29 mouse cellular contexts compared by ENCODE assay signal in genomic region chr10:45852688-45853087, GRCm38 (mm10).
DNase-seq lines count a peak whose midpoint lies in the region; ATAC-seq and TF ChIP-seq lines count a peak whose summit lies in the region.
"Had no signal": no experiment of that assay in that cellular context is flagged by ENCODE, and none has a peak within 500 bp of the region (broad histone marks: within the 10 kb centered on the region; RNA-seq: fewer than 3 reads in every experiment).

No protein-coding gene starts in this region.

- 38% methylated on average over 5 of the region's 5 CpGs for WGBS in liver, embryonic 14.5 days (ENCODE audit: insufficient replicate concordance)
- WGBS in liver, embryonic 11.5 days = 59% methylated on average over 5 of the region's 5 CpGs
- WGBS in midbrain, embryonic 11.5 days = 59% methylated on average over 5 of the region's 5 CpGs
- whole genome bisulfite sequencing in midbrain, embryonic 15.5 days = 59% methylated on average over 5 of the region's 5 CpGs

- TF ChIP-seq CTCF in layer of hippocampus, adult 2 months (conservative IDR thresholded peaks at IDR 0.05) = no peak
- no peak for TF ChIP-seq CTCF in liver, embryonic 14.5 days (IDR thresholded peaks at IDR 0.05; ENCODE audit: low read depth)
- TF ChIP-seq CTCF in left cerebral cortex, adult 2 months (IDR thresholded peaks at IDR 0.05) = no peak

- intact Hi-C loops in left cerebral cortex, adult 2 months (cut with DNase I) = no loop called here

- H3K4me1 ChIP-seq in liver, embryonic 14.5 days (replicated peaks; ENCODE audit: control insufficient read depth in 2 of 2, insufficient read depth in 2 of 2, low read length in 1 of 2) = 0 out of 4 replicates have a peak, but pooled peaks cover 0 to 3% of the 10 kb centered on the region in 2 experiments
- H3K4me1 ChIP-seq in liver, embryonic 11.5 days (replicated peaks; ENCODE audit: control insufficient read depth, insufficient read depth, low read length) = no peaks in the 10 kb centered on the region
- no peaks in the 10 kb centered on the region for H3K4me1 ChIP-seq in midbrain, embryonic 11.5 days (ENCODE audit: control insufficient read depth, insufficient read depth, low read length)
- H3K4me1 ChIP-seq in midbrain, embryonic 15.5 days = no peaks in the 10 kb centered on the region
- H3K4me1 ChIP-seq: embryonic facial prominence, embryonic 13.5 days; embryonic facial prominence, embryonic 15.5 days; forebrain, embryonic 12.5 days had no signal

- peak overlapping the region; percentile 36; the same call in 1 of the 2 replicates for H3K27ac ChIP-seq in layer of hippocampus, adult 2 months
- H3K27ac ChIP-seq in liver, embryonic 14.5 days = no peak overlapping the region
- no peak overlapping the region for H3K27ac ChIP-seq in liver, embryonic 11.5 days (ENCODE audit: low read depth, low read length)
- H3K27ac ChIP-seq in midbrain, embryonic 11.5 days (ENCODE audit: low read depth, low read length) = no peak overlapping the region
- no peak overlapping the region for H3K27ac ChIP-seq in midbrain, embryonic 15.5 days
- no peak overlapping the region for H3K27ac ChIP-seq in left cerebral cortex, adult 2 months
- H3K27ac ChIP-seq: embryonic facial prominence, embryonic 13.5 days; embryonic facial prominence, embryonic 15.5 days; forebrain, embryonic 10.5 days; forebrain, embryonic 12.5 days had no signal

- H3K9ac ChIP-seq in liver, embryonic 14.5 days (replicated peaks) = no peak overlapping the region
- no peak overlapping the region for H3K9ac ChIP-seq in liver, embryonic 11.5 days (ENCODE audit: low read depth, low read length)
- no peak overlapping the region for H3K9ac ChIP-seq in midbrain, embryonic 11.5 days (ENCODE audit: low read length)
- H3K9ac ChIP-seq in midbrain, embryonic 15.5 days = no peak overlapping the region
- H3K9ac ChIP-seq: embryonic facial prominence, embryonic 13.5 days; embryonic facial prominence, embryonic 15.5 days; forebrain, embryonic 12.5 days had no signal

- H3K27me3 ChIP-seq in liver, embryonic 14.5 days (ENCODE audit: control insufficient read depth, insufficient read depth, low read length) = no peaks in the 10 kb centered on the region
- H3K27me3 ChIP-seq in liver, embryonic 11.5 days (replicated peaks; ENCODE audit: control insufficient read depth, insufficient read depth, low read length) = no peaks in the 10 kb centered on the region
- H3K27me3 ChIP-seq in midbrain, embryonic 11.5 days (ENCODE audit: control insufficient read depth, insufficient read depth, low read length) = no peaks in the 10 kb centered on the region
- H3K27me3 ChIP-seq in midbrain, embryonic 15.5 days (replicated peaks) = no peaks in the 10 kb centered on the region
- H3K27me3 ChIP-seq: CH12.LX; embryonic facial prominence, embryonic 13.5 days; embryonic facial prominence, embryonic 15.5 days; forebrain, embryonic 12.5 days; Patski had no signal

- H3K4me2 ChIP-seq in liver, embryonic 14.5 days (ENCODE audit: low read depth) = no peak overlapping the region
- no peak overlapping the region for H3K4me2 ChIP-seq in liver, embryonic 11.5 days
- no peak overlapping the region for H3K4me2 ChIP-seq in midbrain, embryonic 11.5 days
- H3K4me2 ChIP-seq in midbrain, embryonic 15.5 days = no peak overlapping the region
- H3K4me2 ChIP-seq: embryonic facial prominence, embryonic 13.5 days; embryonic facial prominence, embryonic 15.5 days; forebrain, embryonic 12.5 days had no signal

- H3K36me3 ChIP-seq in liver, embryonic 14.5 days (replicated peaks; ENCODE audit: control insufficient read depth, insufficient read depth, low read depth) = no peaks in the 10 kb centered on the region
- H3K36me3 ChIP-seq in liver, embryonic 11.5 days (ENCODE audit: control insufficient read depth, insufficient read depth, low read length) = no peaks in the 10 kb centered on the region
- no peaks in the 10 kb centered on the region for H3K36me3 ChIP-seq in midbrain, embryonic 11.5 days (ENCODE audit: control insufficient read depth, insufficient read depth, low read length)
- no peaks in the 10 kb centered on the region for H3K36me3 ChIP-seq in midbrain, embryonic 15.5 days (replicated peaks)
- H3K36me3 ChIP-seq: embryonic facial prominence, embryonic 13.5 days; embryonic facial prominence, embryonic 15.5 days; forebrain, embryonic 10.5 days; forebrain, embryonic 12.5 days; G1E had no signal

- no peak for ATAC-seq in liver, embryonic 14.5 days (ENCODE audit: insufficient read depth)
- ATAC-seq in liver, embryonic 11.5 days (replicated peaks; ENCODE audit: low FRiP score) = no peak
- no peak for ATAC-seq in midbrain, embryonic 11.5 days (ENCODE audit: low FRiP score)
- no peak for ATAC-seq in midbrain, embryonic 15.5 days (replicated peaks)
- ATAC-seq: activated CD4-positive, CD25-positive, alpha-beta regulatory T cell, adult 4 months; CD4-positive, CD25-positive, alpha-beta regulatory T cell, adult 4 months; forebrain, embryonic 14.5 days; Patski had no signal

- no peaks in the 10 kb centered on the region for H3K9me3 ChIP-seq in liver, embryonic 14.5 days (ENCODE audit: control insufficient read depth, low read length)
- no peaks in the 10 kb centered on the region for H3K9me3 ChIP-seq in liver, embryonic 11.5 days (ENCODE audit: control insufficient read depth, low read length)
- H3K9me3 ChIP-seq in midbrain, embryonic 11.5 days (ENCODE audit: control insufficient read depth, low read length) = no peaks in the 10 kb centered on the region
- H3K9me3 ChIP-seq in midbrain, embryonic 15.5 days = no peaks in the 10 kb centered on the region
- H3K9me3 ChIP-seq: embryonic facial prominence, embryonic 13.5 days; embryonic facial prominence, embryonic 15.5 days; forebrain, embryonic 10.5 days; forebrain, embryonic 12.5 days; G1E had no signal

- DNase-seq in layer of hippocampus, adult 2 months (ENCODE audit: low spot score in 2 of 2) = no peak
- DNase-seq in layer of hippocampus, adult 8-10 months (ENCODE audit: low spot score in 2 of 2) = no peak
- peak in 2 of 3 experiments; percentile 3 to 13 for DNase-seq in liver, embryonic 14.5 days (ENCODE audit: low read depth in 3 of 3, low spot score in 3 of 3)
- no peak for DNase-seq in liver, embryonic 11.5 days (ENCODE audit: low spot score)
- peak; percentile 67 for DNase-seq in midbrain, embryonic 11.5 days (ENCODE audit: low spot score, missing footprints)
- no peak for DNase-seq in left cerebral cortex, adult 2 months (ENCODE audit: extremely low spot score in 1 of 2, low spot score in 2 of 2)
- DNase-seq: adrenal gland, adult 2 months; adrenal gland, postnatal 10 days; adrenal gland, postnatal 25 days; B cell, adult 2 months; cerebellum, adult 11 months; cerebellum, adult 18-20 months; cerebellum, adult 8-10 months; cerebellum, adult 9-11 months; cerebellum, postnatal 14 days; cerebellum, postnatal 36 days; embryo, embryonic 11 days had no signal

- H3K4me3 ChIP-seq in layer of hippocampus, adult 2 months = no peak overlapping the region
- H3K4me3 ChIP-seq in liver, embryonic 14.5 days (ENCODE audit: insufficient read depth in 1 of 2, low read depth in 2 of 2, low read length in 2 of 2) = no peak overlapping the region
- H3K4me3 ChIP-seq in liver, embryonic 11.5 days (ENCODE audit: low read depth, low read length) = no peak overlapping the region
- H3K4me3 ChIP-seq in midbrain, embryonic 11.5 days (ENCODE audit: low read depth, low read length) = no peak overlapping the region
- H3K4me3 ChIP-seq in midbrain, embryonic 15.5 days = no peak overlapping the region
- no peak overlapping the region for H3K4me3 ChIP-seq in left cerebral cortex, adult 2 months
- H3K4me3 ChIP-seq: embryonic facial prominence, embryonic 13.5 days; embryonic facial prominence, embryonic 15.5 days; erythroblast, embryonic 14.5 days; forebrain, embryonic 10.5 days; forebrain, embryonic 12.5 days had no signal

- no peak for TF ChIP-seq EP300 in liver, embryonic 14.5 days (IDR thresholded peaks at IDR 0.05; ENCODE audit: low read depth)

Comparison
In these comparisons a context has a peak if more than half of its experiments do, and no peak if none do; other contexts are left out.
1. DNase-seq: peak in liver, embryonic 14.5 days (2 of 3) and midbrain, embryonic 11.5 days (single experiment); none in layer of hippocampus, adult 2 months (0 of 2), layer of hippocampus, adult 8-10 months (0 of 2), liver, embryonic 11.5 days (single experiment) and left cerebral cortex, adult 2 months (0 of 2).